Comparison of ENCODE assay signal across 12 mouse cellular contexts in genomic region chrX:96099003-96099402, GRCm38 (mm10). TPM values are rescaled to one million over a fixed set of nuclear protein-coding genes. Genes with fewer than 3 reads are reported as not detected.
DNase-seq lines count a peak whose midpoint lies in the region; TF ChIP-seq lines count a peak whose summit lies in the region.
"Had no signal": no experiment of that assay in that cellular context is flagged by ENCODE, and none has a peak within 500 bp of the region (broad histone marks: within the 10 kb centered on the region; RNA-seq: fewer than 3 reads in every experiment).

No protein-coding gene starts in this region.

- peaks cover 9% of the 10 kb centered on the region; the same call in 1 of the 2 replicates for H3K27me3 ChIP-seq in midbrain, embryonic 10.5 days (ENCODE audit: low read depth, poor library complexity, severe bottlenecking)

- peak overlapping the region; percentile 84 for H3K4me3 ChIP-seq in gastrocnemius, adult 2 months
- H3K4me3 ChIP-seq in macrophage (ENCODE audit: inconsistent target) = peak overlapping the region; percentile 67; the same call in 1 of the 2 replicates
- H3K4me3 ChIP-seq in midbrain, embryonic 10.5 days = no peak overlapping the region

- no peak for TF ChIP-seq CTCF in gastrocnemius, adult 2 months (IDR thresholded peaks at IDR 0.05)

- peaks cover 7% of the 10 kb centered on the region; the same call in 1 of the 2 replicates for H3K4me1 ChIP-seq in midbrain, embryonic 10.5 days

- 71% methylated on average over 2 of the region's 2 CpGs for WGBS in macrophage (ENCODE audit: missing documents)
- 87% methylated on average over 2 of the region's 2 CpGs for WGBS in midbrain, embryonic 10.5 days

- H3K27ac ChIP-seq in gastrocnemius, adult 2 months = no peak overlapping the region
- H3K27ac ChIP-seq in macrophage = peak overlapping the region; percentile 87
- no peak overlapping the region for H3K27ac ChIP-seq in midbrain, embryonic 10.5 days (replicated peaks)

- peaks cover 80% of the 10 kb centered on the region for H3K79me2 ChIP-seq in macrophage (ENCODE audit: inconsistent target)

- DNase-seq in gastrocnemius, adult 2 months = no peak
- no peak for DNase-seq in gastrocnemius, postnatal 36 days
- peak; percentile 46 to 64 for DNase-seq in lung, adult 18-20 months
- DNase-seq in lung, postnatal 14 days = no peak
- peak; percentile 52 for DNase-seq in kidney, postnatal 14 days
- no peak for DNase-seq in adrenal gland, adult 18-20 months (ENCODE audit: low spot score in 2 of 2)
- no peak for DNase-seq in midbrain, embryonic 10.5 days (ENCODE audit: low spot score)
- DNase-seq: cerebellum, adult 2 months; gastrocnemius, postnatal 25 days; layer of hippocampus, adult 9-11 months; right cerebral cortex, postnatal 25 days had no signal

- H3K9me3 ChIP-seq in midbrain, embryonic 10.5 days (replicated peaks) = no peaks in the 10 kb centered on the region

- no peaks in the 10 kb centered on the region for H3K36me3 ChIP-seq in macrophage (ENCODE audit: inconsistent target)
- no peaks in the 10 kb centered on the region for H3K36me3 ChIP-seq in midbrain, embryonic 10.5 days

- intact Hi-C loops in gastrocnemius, adult 2 months (cut with DNase I) = no loop called here
- intact Hi-C loops in gastrocnemius, postnatal 36 days (cut with DNase I) = no loop called here

RNA-seq across cellular contexts. Expression of gene Msn, which starts 3.2 kb away (rescaled TPM):
- total RNA-seq in gastrocnemius, adult 2 months (2021) = 10 to 100 TPM; 23.3 to 33.8 TPM
- 10 to 100 TPM; 24.7 to 26.7 TPM for total RNA-seq in gastrocnemius, postnatal 36 days (2021)
- 1,000 to 10,000 TPM in 2 of 26 experiments, 100 to 1,000 TPM in 24; 166 to 1,263 (median 461) TPM for total RNA-seq in macrophage (2018; cell fraction: chromatin; rRNA removed)
- total RNA-seq in macrophage (2018; cell fraction: cytosol; rRNA removed) = 100 to 1,000 TPM; 404 to 776 (median 572) TPM
- total RNA-seq in macrophage (2018; cell fraction: nucleus; rRNA removed) = 1,000 to 10,000 TPM in 3 of 26 experiments, 100 to 1,000 TPM in 23; 289 to 1,349 (median 715) TPM
- polyA plus RNA-seq in macrophage (2018) = 338 to 532 TPM (median 499 TPM) in 3 replicates
- 100 to 1,000 TPM; 143 to 157 TPM for total RNA-seq in adrenal gland, adult 18-20 months (2021)
- polyA plus RNA-seq in midbrain, embryonic 10.5 days (2016; fragmentation: Nextera tagmentation; extraction: Ambion mirVana) = 114 and 122 TPM in 2 replicates

Comparison
In these comparisons a context has a peak if more than half of its experiments do, and no peak if none do; other contexts are left out.
1. DNase-seq: peak in lung, adult 18-20 months (2 of 2) and kidney, postnatal 14 days (single experiment); none in gastrocnemius, adult 2 months (single experiment), gastrocnemius, postnatal 36 days (0 of 2), lung, postnatal 14 days (single experiment), adrenal gland, adult 18-20 months (0 of 2) and midbrain, embryonic 10.5 days (single experiment).
2. RNA of gene Msn, which starts 3.2 kb away (total RNA-seq): 143 to 157 TPM in adrenal gland, adult 18-20 months; 23.3 to 33.8 TPM in gastrocnemius, adult 2 months and 24.7 to 26.7 TPM in gastrocnemius, postnatal 36 days; every median in the first group is over 4 times any median in the second.